Mouse (Mus musculus): ENCODE data around the gene Hmx2. TPM values are rescaled to one million over a fixed set of nuclear protein-coding genes. Genes with fewer than 3 reads are reported as not detected.

The Hmx2 gene
- total RNA-seq (2021): not detected
- long read RNA-seq, experiment 1: 0 reads
- long read RNA-seq, experiment 2: 0 reads

DNA sequence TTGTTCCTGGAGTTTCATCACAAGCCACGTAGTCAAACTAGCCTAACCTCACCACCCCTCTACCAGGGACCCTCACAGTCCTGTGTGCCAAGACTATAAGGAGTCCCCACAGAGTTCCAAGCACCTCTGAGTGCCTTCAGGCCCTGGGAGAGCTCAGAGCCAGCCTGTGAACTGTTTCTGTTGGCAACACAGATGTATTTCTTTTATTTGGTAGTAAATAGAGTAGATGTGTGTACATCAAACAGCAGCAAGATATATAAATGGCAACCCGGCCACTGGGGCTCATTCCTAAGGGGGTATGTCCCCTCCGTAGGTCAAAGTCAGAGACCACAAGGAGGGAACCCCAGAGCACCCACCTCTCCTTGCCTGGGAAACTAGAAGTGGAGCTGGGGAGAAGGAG, at the start of gene Hmx2:
Gene Hmx2 (plus strand): TSS at position 301 of the 400 bp plus-strand sequence.
- DNase-seq: no peak
- intact Hi-C loops (cut with DNase I; ENCODE audit: low total_unique reads): no loop called here

DNA sequence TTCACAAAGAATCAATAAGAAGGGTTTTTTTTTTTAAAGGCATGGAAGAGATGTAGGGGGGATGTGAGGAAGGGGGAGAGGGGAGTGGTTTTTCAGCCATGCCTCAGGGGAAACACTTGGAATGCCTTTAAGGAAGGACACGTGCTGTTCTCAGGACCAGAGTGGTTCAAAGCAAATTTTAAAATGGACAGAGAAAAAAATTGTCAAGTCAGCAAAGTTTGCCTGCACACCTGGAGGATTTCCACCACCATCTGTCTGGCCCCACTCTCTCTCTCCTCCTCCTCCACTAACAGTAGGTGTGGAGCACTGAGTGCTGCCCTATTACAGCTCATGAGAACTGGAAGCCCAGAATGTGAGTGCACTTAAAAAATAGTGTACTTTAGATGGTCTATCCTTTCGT, 44.8 kb upstream of the Hmx2 start:
- no peak for DNase-seq
- intact Hi-C loops (cut with DNase I; ENCODE audit: low total_unique reads): no loop called here

DNA sequence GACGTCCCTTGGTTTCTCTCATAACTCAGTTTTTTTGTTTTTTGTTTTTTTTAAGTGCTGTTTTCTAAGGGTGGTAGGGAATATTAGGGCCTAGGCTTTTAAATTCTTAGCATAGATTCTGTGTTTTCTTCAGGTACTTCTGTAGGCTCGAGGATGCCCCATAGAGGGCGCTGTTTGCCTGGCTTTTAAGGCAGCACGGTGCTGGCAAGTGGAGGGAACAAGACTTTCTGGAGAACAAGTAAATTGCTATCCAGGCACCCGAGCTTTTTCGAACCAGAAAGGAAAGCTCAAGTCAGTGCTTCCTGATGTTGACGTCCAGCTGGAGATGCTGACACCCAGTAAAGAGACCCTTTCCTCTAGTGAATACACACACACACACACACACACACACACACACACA, 8.6 kb upstream of the Hmx2 start:
- intact Hi-C loops (cut with DNase I; ENCODE audit: low total_unique reads): loop anchor here (5.0 kb wide), 1 partner anchor 342 kb away; no protein-coding TSS in a partner anchor

DNA sequence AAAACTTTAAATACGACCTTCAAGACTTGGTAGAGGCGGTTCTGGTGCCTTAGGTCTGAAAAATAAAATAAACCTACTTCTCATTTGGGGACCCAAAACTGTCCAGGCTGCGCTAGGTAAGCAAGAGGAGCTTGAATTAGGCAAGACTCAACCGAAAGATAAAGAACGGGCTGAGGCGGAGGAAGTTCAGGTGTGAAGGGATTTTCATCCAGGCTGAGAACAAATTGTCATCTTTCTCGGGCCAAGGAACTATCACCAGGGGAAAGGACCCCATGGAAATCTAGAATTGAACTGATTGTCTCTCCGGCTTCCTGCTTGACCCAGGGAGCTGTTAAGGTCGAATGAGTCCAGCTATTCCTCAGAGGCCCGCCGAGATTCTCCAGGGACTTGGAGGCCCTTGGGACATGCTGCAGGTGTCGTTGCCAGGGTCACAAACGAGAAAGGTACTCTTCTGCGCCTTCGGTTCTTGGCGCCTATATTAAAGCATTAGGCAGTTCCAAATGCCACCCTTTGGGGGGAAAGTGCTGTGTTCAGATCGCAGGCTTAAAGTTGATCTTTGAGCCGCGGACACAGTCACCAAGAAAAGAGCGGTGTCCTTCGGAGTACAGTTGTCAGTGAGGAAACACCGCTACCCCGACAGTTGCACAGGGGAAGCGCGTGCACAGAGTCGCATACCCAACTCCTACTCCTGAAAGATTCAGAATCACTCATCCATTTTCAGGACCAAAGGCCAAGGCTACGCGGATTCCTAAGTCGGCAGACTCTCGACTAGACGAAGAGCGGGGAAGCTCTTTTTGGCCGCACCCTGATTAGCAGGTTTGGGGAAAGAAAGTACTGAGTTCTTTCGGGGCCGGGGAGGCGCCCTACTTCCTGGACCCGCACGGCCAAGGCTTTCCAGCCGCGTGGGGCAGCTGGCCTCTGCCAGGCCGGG, 7.1 kb upstream of the Hmx2 start:
- intact Hi-C loops (cut with DNase I; ENCODE audit: low total_unique reads): no loop called here
- DNase-seq: no peak

More for the DNA sequence above, 8.6 kb upstream of the Hmx2 start:
- DNase-seq: peak; percentile 85

DNA sequence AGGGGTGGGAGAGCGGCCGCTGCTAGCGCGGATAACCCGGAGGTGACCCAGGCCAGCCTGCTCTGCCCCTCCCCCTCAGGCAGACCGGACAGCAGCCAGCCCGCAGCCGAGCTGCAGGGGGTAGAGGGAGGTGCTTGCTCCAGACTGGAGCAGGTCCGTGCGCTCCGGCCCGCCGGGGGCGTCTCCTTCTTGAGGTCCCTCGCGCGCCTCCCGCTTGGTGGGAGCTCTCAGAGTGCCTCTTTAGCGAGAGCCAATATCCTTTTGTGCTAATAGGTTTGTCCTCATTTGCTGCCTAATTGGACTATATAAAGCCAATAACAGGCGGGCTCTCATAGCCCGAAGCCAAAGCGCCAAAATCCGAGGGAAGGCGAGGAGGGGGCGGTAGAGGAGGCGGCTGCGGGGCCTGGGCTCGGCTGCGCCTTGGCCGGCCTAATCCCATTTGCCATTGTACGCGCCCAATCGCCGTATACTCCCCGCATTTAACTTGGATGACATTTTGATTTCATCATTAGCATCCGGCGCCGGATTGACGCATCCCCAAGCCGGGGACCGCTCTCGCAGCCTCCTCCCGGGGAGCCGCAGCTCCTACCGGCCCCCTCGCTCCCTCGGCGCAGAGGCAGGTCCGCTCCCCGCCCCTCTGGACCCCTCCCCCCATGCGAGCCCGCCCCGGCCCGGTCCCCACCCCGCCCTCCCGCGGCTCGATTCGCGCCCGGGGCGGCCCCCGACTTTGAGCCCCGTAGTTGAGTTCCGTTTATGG, 6.3 kb upstream of the Hmx2 start, which contains the start of gene Hmx3:
Gene Hmx3 (plus strand): TSS at position 753 of the 757 bp plus-strand sequence.
- DNase-seq: no peak
- intact Hi-C loops (cut with DNase I; ENCODE audit: low total_unique reads): no loop called here

DNA sequence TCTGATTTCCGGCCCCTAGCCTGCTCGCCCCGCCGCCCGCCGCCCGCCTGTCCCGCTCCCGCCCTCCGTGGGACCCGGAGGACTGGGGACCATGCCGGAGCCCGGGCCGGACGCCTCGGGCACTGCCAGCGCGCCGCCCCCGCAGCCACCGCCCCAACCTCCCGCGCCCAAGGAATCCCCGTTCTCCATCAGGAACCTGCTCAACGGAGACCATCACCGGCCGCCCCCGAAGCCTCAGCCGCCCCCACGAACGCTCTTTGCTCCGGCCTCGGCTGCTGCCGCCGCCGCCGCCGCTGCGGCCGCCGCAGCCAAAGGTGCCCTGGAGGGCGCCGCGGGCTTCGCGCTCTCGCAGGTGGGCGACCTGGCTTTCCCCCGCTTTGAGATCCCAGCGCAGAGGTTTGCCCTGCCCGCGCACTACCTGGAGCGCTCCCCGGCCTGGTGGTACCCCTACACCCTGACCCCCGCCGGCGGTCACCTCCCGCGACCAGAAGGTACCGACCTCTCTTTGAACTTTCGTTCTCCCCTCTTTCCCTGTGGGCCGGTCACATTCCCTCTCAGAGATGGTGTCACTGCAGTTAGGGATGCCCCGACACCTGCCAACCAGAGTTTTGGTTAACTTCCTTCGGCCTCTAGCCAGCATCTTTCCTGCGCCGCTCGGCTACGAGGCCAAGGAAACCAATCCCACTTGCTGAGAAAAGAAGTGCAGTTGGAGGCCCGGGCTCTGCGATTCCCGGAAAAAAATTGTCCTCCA, 5.5 kb upstream of the Hmx2 start:
- DNase-seq: no peak
- intact Hi-C loops (cut with DNase I; ENCODE audit: low total_unique reads): no loop called here

DNA sequence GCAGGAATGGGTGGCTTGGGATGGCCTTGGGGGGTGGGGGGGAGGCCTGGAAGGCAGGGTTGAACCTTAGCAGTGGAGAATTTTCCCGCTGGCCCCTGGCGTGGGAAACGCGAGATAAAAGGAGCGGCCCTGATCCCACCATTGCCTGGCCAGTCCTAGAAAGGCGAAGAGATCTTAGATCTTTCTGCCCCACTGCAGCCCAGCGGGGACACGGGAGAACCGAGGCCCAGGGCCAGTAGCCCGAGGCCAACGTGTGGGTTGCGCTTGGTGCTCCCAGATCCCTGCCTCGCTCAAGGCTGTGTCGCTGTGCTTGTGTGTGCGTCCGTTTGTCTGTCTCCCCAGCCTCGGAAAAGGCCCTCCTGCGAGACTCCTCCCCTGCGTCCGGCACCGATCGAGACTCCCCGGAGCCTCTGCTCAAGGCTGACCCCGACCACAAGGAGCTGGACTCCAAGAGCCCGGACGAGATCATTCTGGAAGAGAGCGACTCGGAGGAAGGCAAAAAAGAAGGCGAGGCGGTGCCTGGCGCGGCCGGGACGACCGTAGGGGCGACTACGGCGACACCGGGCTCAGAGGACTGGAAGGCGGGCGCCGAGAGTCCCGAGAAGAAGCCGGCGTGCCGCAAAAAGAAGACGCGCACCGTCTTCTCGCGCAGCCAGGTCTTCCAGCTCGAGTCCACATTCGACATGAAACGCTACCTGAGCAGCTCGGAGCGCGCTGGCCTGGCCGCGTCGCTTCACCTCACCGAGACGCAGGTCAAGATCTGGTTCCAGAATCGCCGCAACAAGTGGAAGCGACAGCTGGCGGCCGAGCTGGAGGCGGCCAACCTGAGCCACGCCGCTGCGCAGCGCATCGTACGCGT, 4.7 kb upstream of the Hmx2 start:
- no peak for DNase-seq
- intact Hi-C loops (cut with DNase I; ENCODE audit: low total_unique reads): no loop called here

DNA sequence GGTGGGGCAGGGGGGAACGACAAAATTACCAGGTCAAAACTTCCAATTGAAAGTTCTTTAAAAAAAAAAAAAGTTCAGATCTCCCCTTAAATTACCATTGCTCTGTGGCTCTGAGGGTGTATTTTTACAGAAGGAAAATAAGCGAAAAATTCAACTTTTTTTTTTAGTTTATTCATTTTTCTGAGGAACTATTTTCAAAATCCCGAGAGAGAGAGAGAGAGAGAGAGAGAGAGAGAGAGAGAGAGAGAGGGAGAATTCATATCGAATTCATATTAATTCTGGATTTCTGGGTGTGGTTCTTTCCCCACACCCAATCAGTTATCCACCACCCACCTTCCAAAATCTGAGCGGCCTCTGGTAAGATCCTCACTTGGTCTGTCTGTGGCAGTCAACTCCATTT, 3.7 kb upstream of the Hmx2 start:
- no peak for DNase-seq
- intact Hi-C loops (cut with DNase I; ENCODE audit: low total_unique reads): no loop called here

DNA sequence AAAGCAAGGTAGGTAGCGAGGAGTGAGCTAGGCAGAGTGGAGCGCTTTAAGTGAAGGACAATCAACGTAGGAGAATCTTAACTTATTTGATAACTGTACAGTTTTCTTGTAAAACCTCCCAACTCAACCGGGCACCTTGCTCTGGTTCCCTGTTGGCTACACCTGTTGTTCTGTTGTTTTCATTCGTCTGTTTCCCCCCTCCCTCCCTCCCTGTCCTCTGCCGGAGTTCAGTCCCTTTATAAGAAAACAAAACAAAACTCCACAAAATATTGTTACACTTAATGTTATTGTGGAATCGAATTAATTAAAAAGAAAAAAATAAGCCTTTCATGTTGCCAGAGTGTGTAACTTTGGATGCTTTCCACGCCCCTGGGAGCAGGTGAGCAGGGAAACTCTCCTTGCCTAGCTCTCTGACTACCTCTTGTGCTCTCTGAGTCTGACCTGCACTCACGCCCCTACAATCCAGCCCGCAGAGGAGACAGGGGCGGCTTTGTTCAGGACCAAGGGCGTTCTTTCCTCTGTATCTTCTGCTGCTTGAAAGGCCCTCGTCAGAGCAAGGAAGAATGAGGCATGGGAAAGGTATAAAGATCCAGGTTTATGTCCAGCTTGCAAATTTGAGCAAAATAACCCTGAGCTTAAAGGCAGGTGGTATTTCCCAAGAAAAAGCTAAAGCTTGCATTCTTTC, 2.7 kb upstream of the Hmx2 start:
- DNase-seq: no peak
- intact Hi-C loops (cut with DNase I; ENCODE audit: low total_unique reads): no loop called here

DNA sequence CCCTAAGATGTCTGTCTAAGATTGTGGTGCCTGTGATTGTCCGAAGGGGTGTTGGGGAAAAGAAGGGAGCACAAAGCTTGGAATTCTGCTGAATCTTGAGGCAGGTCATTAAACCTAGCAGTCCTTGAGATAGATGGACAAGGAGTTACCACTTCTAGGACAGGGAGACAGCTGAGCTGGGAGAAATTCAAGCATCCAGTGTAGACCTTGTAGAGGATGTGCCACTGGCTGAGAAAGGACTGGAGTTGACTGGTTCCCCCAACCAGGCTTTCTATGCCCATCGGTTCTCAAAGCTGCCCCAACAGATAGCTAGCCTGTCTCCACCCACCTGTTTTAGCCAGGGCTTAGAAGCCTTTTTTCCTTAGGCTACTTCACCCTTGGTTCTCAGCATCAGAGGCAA, 2.1 kb upstream of the Hmx2 start:
- intact Hi-C loops (cut with DNase I; ENCODE audit: low total_unique reads): no loop called here
- DNase-seq: no peak

DNA sequence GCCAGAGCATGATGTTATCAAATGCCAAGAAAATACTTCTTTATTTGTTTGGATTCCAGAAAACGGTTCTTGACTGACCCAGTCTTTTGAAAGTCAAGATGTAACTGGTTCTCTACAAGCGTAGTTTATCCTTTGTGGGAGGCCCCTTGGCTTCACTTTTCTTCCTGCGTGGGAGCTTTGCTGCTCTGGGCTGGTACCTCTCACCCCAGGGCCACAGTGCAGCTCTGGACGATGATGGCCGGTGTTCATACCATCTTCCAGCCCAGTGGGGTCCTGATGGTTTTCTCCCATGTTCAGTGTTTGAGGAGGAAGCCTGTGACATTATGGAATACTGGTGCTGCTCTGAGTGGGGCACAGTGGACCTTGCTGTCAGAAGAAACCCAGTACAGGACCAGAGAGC, 1.1 kb upstream of the Hmx2 start:
- intact Hi-C loops (cut with DNase I; ENCODE audit: low total_unique reads): no loop called here
- no peak for DNase-seq

DNA sequence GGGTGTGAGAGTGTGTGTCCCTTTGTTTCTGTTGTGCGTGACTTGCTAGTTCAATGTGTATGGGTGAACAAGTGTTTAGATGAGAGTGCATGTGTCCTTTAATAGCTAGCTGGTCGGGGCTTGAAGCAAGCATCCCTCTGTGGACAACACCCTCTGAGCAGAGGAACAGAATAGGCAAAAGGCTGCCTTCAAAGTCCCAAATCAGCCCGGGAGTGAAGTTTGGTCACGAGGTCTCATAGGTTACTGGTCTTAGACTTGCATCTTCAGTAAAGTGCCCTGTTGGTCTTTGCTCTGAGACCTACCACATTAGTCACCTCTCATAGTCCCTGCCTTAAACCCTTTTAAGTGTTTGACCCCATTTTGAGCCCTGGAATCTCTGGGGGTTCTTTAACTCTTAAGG, 2.9 kb downstream of the Hmx2 start:
- intact Hi-C loops (cut with DNase I; ENCODE audit: low total_unique reads): no loop called here
- DNase-seq: no peak

DNA sequence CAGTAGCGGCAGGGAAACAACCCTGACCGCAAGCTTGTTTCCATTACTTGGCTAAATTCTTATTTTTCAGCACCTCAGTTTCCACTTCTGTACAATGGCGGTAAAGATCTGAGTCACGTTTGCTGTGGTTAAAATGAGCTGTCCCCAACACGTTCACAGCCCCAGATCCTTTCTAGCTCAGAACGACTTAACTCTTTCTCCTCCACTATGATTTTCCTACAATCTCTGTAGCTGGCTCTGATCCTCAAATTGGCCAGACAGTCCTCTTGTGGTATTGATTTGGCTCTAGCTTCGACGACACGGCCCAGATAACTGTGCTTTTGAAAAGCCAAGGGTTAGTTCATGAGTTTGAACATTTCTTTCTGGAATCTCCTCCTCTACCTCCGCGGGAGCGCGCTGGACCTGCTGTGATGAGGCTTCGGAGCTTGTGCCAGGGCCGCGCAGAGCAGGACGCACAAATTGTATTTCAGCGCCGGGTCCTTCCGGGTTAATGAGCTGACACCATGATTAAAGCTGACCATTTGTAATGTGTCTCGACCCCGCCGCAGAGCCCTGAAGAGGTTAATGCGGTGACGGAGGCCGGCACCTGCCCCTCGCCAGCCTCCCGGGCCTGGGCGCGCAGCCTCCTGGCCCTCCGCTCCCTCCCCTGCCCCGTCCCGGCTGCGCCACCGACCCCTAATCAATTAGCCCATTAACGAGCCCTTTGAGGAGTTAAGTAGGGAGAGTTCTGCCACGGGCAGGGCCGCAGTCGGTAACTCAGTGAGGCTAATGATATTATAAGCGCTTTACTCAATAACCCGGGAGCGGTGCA, 3.6 kb downstream of the Hmx2 start:
- DNase-seq: no peak
- intact Hi-C loops (cut with DNase I; ENCODE audit: low total_unique reads): no loop called here

DNA sequence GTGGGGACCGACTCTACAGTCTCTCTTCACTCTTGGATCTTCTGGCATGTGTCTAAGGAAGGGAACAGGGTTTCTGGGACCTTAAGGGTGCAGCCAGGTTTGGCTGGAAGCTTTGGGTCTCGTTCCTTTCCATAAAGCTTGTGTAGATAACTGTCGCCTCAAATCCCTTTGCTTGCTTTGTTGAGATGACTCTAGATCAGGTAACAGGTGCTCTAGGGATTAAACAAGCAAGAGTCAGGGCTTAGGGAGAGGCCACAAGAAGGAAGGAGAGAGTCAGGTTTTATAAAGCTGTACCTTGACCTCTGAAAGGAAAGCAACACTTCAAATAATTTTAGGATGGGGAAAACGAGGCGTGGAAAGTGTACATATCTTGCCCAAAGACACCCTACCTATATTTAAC, 4.2 kb downstream of the Hmx2 start:
- DNase-seq: no peak
- intact Hi-C loops (cut with DNase I; ENCODE audit: low total_unique reads): no loop called here

DNA sequence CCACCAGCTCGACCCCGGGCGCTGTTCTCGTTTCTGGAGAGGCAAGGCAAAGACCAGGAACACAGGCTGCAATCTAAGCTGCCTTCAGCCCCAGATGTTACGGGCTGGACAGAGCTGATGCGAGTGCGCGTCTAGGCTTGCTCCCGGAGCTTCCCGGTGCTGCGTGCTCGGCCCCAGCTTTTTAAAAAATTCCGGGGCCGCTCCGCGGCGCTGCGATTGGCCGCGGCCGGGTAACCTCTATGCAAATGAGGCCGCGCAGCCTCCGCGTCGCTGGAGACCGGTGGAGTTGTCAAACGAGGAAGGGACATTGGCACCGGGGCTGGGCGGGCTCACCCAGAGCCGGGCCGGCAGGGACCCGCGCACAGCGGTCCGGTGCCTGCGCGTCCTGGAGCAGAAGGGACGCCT, 5.2 kb downstream of the Hmx2 start:
- intact Hi-C loops (cut with DNase I; ENCODE audit: low total_unique reads): no loop called here
- DNase-seq: peak; percentile 23

DNA sequence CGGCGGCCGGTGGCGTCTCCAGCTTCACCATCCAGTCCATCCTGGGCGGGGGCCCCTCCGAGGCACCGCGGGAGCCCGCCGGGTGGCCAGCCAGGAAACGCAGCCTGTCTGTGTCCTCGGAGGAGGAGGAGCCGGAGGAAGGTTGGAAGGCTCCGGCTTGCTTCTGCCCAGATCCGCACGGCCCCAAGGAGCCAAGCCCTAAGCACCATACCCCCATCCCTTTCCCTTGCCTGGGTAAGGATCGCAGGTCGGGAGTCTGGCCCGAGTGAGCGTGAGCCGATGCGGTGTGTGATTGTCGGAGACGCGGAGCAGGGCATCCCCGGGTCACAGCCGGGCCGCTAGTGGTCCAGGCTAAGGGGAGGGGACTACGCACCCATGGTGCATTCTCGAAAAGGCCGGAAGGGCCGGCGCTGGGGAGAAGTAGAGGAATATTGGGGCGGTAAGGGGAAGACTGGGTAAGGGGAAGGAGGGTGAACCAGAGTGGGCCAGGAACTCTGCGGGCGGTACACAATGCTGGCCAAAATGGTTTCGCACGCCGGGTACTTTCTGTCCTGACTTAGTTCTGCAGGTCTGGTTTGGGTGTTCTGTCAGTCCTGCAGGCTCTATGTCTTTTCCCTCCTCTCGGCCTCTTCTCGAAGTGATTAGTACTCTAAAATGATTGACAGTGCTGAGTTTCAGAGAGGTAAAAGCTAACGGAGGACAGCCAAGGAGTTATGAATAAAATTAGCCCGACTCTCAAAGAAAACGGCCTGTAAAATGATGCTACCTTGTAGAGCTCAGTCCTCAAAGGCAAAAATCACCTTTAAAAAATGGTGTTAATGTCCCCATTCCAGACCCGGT, 6.0 kb downstream of the Hmx2 start:
- intact Hi-C loops (cut with DNase I; ENCODE audit: low total_unique reads): no loop called here
- no peak for DNase-seq
